Mouse (Mus musculus) heart, adult 2 months (tissue): ENCODE measurements around the gene Naaladl2. TPM values are rescaled to one million over a fixed set of nuclear protein-coding genes. Genes with fewer than 3 reads are reported as not detected.

ENCODE experiments used
- DNase-seq, 2 experiments: peaks; one replicate each; pipeline ENCODE4 v3.0.0; 2021
- H3K27ac ChIP-seq: fragments of 200-600 bp; 2 replicates; pipeline ENCODE4 v1.8.1; 2022
- H3K27me3 ChIP-seq: fragments of 200-500 bp; 2 replicates; pipeline ENCODE4 v1.6.1; 2012; ENCODE audit warnings: mild to moderate bottlenecking, low read length, inconsistent platforms, mixed read lengths; ENCODE audit not compliant: control insufficient read depth, insufficient read depth
- H3K36me3 ChIP-seq: fragments of 200-500 bp; 2 replicates; pipeline ENCODE4 v1.6.1; 2012; ENCODE audit warnings: low read length, inconsistent platforms; ENCODE audit not compliant: control insufficient read depth, insufficient read depth
- H3K4me1 ChIP-seq: fragments of 200-500 bp; 2 replicates; pipeline ENCODE4 v1.6.1; 2011; ENCODE audit warnings: low read length; ENCODE audit not compliant: control insufficient read depth, insufficient read depth
- H3K4me3 ChIP-seq: fragments of 200-600 bp; 2 replicates; pipeline ENCODE4 v1.8.1; 2022
- H3K79me2 ChIP-seq: fragments of 200-500 bp; replicated peaks from 2 replicates; pipeline ENCODE4 v1.6.1; 2012; ENCODE audit warnings: mild to moderate bottlenecking, inconsistent platforms, low read length, moderate library complexity, mixed read lengths; ENCODE audit not compliant: control insufficient read depth, insufficient read depth
- H3K9ac ChIP-seq: fragments of 200-500 bp; 2 replicates; pipeline ENCODE4 v1.6.1; 2012; ENCODE audit warnings: low read depth, mild to moderate bottlenecking, control low read depth, inconsistent platforms, low read length, mixed read lengths
- CTCF ChIP-seq: fragments of 200-600 bp; IDR thresholded peaks from 2 replicates; pipeline ENCODE4 v1.8.1; 2022; ENCODE audit warnings: antibody characterized with exemption, mild to moderate bottlenecking, moderate library complexity
- EP300 ChIP-seq: fragments of 200-500 bp; IDR thresholded peaks from 2 replicates; pipeline ENCODE4 v1.6.1; 2011; ENCODE audit warnings: low read depth, low read length, control low read depth; ENCODE audit not compliant: insufficient read depth
- POLR2A ChIP-seq: fragments of 200-500 bp; IDR thresholded peaks from 2 replicates; pipeline ENCODE4 v1.6.1; 2011; ENCODE audit warnings: mild to moderate bottlenecking, low read depth, low read length, control low read depth; ENCODE audit not compliant: insufficient read depth
- WGBS: fragments of 180-500 bp; shearing (Covaris S2); methylation state at CpG from one replicate; pipeline ENCODE4 v1.1.7; 2018; 5-methylcytosine and 5-hydroxymethylcytosine counted together
- intact Hi-C: fragments of 180-260 bp; cut with DNase I; formaldehyde crosslinking; loops from one replicate; pipeline ENCODE4 v1.15.1; 2025
- polyA plus RNA-seq: library from polyadenylated mRNA; depleted of rRNA; stranded (reverse); fragments of >200 nt; gene quantifications from 2 replicates; pipeline ENCODE4 v1.2.3, GENCODE M21; 2012
- total RNA-seq, 2 experiments: library from RNA; stranded (reverse); gene quantifications; 2 replicates each; pipeline ENCODE4 v1.2.3; 2021

Naaladl2 gene
- total and polyA plus RNA-seq, 3 experiments, result 0.10 to 0.45 (median 0.23) TPM

DNA sequence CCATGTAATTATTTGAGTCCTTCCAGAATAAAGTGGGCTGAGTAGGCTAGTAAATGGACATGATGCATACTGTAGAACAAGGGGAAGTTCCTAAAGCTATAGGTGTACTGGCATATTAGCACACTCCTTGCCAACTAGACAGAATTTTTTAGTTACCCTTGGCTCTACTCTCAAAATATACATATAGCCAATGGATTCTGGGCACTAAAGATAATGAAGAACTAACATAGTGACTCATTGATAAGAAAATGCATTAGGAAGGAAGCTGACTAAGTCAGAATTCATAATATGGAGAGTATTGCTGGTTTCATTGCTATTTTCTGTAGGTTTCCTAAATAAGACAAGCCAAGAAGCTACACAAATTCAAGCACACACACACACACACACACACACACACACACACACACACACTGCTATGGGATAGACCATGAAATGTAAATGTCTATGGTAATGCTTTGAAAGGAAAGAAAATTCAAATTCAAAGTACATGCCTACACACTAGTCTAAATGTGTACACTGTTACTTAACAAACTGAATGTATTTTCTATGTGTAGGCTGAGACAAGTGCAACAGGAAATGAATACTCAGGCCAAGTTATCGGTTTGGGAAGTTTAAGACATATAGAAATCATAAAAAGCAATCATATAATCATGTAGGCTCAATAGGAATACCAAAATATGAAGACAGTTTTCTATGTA lies 356.5 kb downstream of the Naaladl2 start:
- WGBS, result 39% methylated on average over 1 of the region's 1 CpGs
- H3K27me3 ChIP-seq, result no peaks in the 10 kb centered on the region
- TF ChIP-seq POLR2A (no peak), CTCF (no peak), EP300 (no peak)
- no peak overlapping the region for H3K27ac ChIP-seq
- intact Hi-C loops, result no loop called here
- no peak for DNase-seq
- no peaks in the 10 kb centered on the region for H3K4me1 ChIP-seq
- H3K9ac ChIP-seq, result no peak overlapping the region
- no peaks in the 10 kb centered on the region for H3K79me2 ChIP-seq
- no peaks in the 10 kb centered on the region for H3K36me3 ChIP-seq
- H3K4me3 ChIP-seq, result no peak overlapping the region

DNA sequence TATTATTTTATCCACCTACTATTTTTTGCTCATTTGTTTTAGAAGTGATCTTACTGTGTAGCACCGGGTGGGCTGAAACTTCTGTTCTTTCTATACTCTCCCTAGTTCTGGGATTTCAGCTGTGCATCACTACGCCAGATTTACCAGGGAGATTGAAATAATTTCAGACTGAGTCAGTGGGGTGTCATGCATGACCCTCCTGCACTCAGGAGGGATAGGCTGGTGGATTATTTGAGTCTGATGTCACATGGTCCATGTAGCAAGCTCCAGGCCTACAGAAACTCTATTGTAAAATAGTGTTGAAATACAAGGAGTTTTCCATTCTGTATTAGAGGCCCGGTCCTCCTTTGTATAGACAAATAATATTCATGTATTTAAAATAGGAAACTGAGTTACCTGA lies 360.0 kb downstream of the Naaladl2 start:
- no peak for TF ChIP-seq EP300
- TF ChIP-seq POLR2A, result no peak
- no peak for TF ChIP-seq CTCF
- intact Hi-C loops, result no loop called here
- no peaks in the 10 kb centered on the region for H3K4me1 ChIP-seq
- H3K79me2 ChIP-seq, result no peaks in the 10 kb centered on the region
- H3K4me3 ChIP-seq, result no peak overlapping the region
- no peaks in the 10 kb centered on the region for H3K36me3 ChIP-seq
- H3K27me3 ChIP-seq, result no peaks in the 10 kb centered on the region
- H3K9ac ChIP-seq, result no peak overlapping the region
- 84% methylated on average over 3 of the region's 3 CpGs for WGBS
- no peak for DNase-seq
- no peak overlapping the region for H3K27ac ChIP-seq

- WGBS, result 62% methylated on average over 7 of the region's 7 CpGs
- Histone ChIP-seq H3K79me2 (no peaks in the 10 kb centered on the region), H3K4me1 (no peaks in the 10 kb centered on the region), H3K27ac (no peak overlapping the region), H3K36me3 (no peaks in the 10 kb centered on the region), H3K27me3 (no peaks in the 10 kb centered on the region), H3K9ac (no peak overlapping the region), H3K4me3 (no peak overlapping the region; the same call in 1 of the 2 replicates)
- intact Hi-C loops, result no loop called here
- no peak for DNase-seq
- TF ChIP-seq POLR2A (no peak), EP300 (no peak), CTCF (no peak)
Observed at GRCm38 (mm10) chr3:24783462-24783829, 360.6 kb downstream of the Naaladl2 start.

DNA sequence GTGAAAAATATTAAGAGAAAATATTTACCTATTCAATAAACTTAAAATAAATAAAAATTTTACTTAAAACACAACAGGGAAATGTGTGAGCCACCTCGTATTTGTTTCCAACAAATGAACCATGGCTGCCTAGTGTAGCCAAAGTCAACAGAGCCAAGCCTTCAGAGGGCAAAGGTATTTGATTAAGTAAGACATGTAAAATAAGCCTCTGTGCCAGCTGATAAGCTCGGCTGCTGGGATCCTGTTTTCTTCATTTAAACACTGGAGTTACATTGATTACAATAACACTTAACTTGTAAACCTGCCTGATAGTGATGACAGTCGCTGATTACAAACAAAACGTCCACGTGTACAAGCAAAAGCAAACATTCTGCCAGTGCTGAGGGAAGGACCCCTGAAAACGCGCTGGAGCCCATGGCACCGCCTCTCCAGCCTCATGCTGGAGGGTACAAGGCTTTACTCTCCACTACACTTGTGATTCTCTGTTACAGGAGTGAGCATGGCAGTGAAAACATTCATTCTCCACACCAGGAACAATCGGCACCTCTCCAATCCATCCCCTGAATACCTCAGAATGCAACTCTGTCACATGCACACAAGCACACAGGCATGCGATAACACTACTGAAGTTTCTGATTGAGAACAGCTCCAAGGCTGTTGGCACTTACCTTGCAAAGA lies 361.1 kb downstream of the Naaladl2 start:
- TF ChIP-seq POLR2A, result no peak
- TF ChIP-seq EP300, result no peak
- no peak for TF ChIP-seq CTCF
- H3K4me1 ChIP-seq, result no peaks in the 10 kb centered on the region
- DNase-seq, result peak in 1 of 2 experiments; percentile 3
- intact Hi-C loops, result no loop called here
- H3K27me3 ChIP-seq, result no peaks in the 10 kb centered on the region
- no peaks in the 10 kb centered on the region for H3K79me2 ChIP-seq
- WGBS, result 16% methylated on average over 10 of the region's 10 CpGs
- no peak overlapping the region for H3K9ac ChIP-seq
- H3K4me3 ChIP-seq, result no peak overlapping the region; the same call in 1 of the 2 replicates
- H3K27ac ChIP-seq, result no peak overlapping the region
- no peaks in the 10 kb centered on the region for H3K36me3 ChIP-seq

GRCm38 (mm10) chr3:24781687-24782086 lies 362.4 kb downstream of the Naaladl2 start:
- Histone ChIP-seq H3K27ac (no peak overlapping the region), H3K27me3 (no peaks in the 10 kb centered on the region), H3K4me3 (no peak overlapping the region), H3K36me3 (no peaks in the 10 kb centered on the region), H3K9ac (no peak overlapping the region), H3K79me2 (no peaks in the 10 kb centered on the region), H3K4me1 (no peaks in the 10 kb centered on the region)
- WGBS, result 87% methylated on average over 2 of the region's 2 CpGs
- TF ChIP-seq POLR2A (no peak), EP300 (no peak), CTCF (no peak)
- intact Hi-C loops, result no loop called here
- no peak for DNase-seq

- no peak for TF ChIP-seq POLR2A
- TF ChIP-seq EP300, result no peak
- no peak for TF ChIP-seq CTCF
- Histone ChIP-seq H3K4me1 (no peaks in the 10 kb centered on the region), H3K27ac (no peak overlapping the region), H3K4me3 (no peak overlapping the region), H3K36me3 (no peaks in the 10 kb centered on the region), H3K9ac (no peak overlapping the region), H3K27me3 (no peaks in the 10 kb centered on the region), H3K79me2 (no peaks in the 10 kb centered on the region)
- DNase-seq, result no peak
- intact Hi-C loops, result no loop called here
Observed at GRCm38 (mm10) chr3:24778416-24778815, 365.6 kb downstream of the Naaladl2 start.
